Mouse (Mus musculus): ENCODE data around the gene Ggt7. TPM values are rescaled to one million over a fixed set of nuclear protein-coding genes. Genes with fewer than 3 reads are reported as not detected.
A peak's percentile ranks its signal among the peaks of the same experiment; 100 is the strongest.
"Not testable (repeated sequence)": the region's sequence is repeated elsewhere in the genome, so short reads cannot be mapped to it uniquely, and the experiment has no call there.

The Ggt7 gene
- total RNA-seq, 2 experiments from 2014 or later, result not detected

DNA sequence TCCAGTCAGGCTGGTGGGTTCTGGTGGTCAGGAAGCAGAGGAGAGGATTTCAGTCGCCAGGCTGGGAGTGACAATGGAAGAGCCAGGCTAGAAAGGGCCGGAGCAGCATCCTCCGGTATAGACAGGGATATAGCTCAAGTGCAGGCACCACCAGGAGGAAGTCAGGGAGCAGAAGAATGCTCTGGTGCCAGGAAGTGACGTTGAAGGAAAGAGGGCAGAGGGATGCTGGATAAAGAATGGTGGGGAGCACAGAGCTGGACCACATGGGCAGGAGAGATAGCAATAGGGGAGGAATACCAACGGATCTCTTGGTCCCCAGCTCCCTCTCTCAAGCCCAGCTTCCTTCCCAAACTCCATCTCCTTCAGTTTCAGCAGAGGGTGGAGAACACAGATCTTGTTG is 4.5 kb downstream of the Ggt7 start:
- no peak for ATAC-seq (replicated peaks; ENCODE audit: low FRiP score, low TSS enrichment, poor library complexity, severe bottlenecking)

DNA sequence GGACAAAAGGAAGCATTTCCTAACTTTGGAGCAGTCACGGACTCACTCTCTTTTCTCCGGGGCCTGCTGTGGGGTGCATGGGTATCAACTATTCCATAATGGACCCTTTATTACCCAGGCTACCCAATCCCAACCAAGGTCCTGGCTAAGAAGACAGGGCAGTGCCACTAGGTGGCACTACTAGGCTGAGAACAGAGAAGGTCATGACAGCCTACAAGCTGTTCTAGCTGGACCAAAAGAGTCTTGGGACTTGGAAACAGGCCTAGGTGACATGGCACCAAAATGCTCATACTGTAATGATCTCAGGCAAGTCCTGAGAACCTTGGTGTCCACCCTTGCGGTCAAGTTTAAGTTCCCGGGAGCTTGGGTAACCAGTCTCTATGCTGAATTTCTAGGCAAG is 5.6 kb downstream of the Ggt7 start:
- ATAC-seq (replicated peaks; ENCODE audit: low FRiP score, low TSS enrichment, poor library complexity, severe bottlenecking), result peak; percentile 56

GRCm38 (mm10) chr2:155507721-155508470 is 10.1 kb downstream of the Ggt7 start:
- ATAC-seq (replicated peaks; ENCODE audit: low FRiP score, low TSS enrichment, poor library complexity, severe bottlenecking), result no peak

DNA sequence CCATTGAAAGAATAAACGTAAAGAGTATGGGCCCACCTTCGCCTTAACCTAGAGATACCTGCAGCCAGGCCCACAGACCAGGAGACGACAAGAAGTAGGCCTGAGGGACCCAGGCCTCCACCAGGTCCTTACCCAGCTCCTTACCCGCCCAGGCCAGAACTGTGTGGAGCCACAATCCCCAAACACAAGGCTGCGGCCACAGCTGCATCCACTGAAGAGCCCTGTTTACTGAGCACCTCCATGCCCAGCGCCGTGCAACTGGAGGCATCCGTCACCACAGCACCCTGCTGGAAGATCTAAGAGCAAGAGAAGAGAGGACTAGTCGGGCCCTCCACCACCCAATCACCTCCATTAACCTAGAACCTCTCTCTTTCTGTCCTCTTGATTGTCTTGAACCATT is 12.2 kb downstream of the Ggt7 start:
- no peak for ATAC-seq (replicated peaks; ENCODE audit: low FRiP score, low TSS enrichment, poor library complexity, severe bottlenecking)

- ATAC-seq (replicated peaks; ENCODE audit: low FRiP score, low TSS enrichment, poor library complexity, severe bottlenecking), result no peak
Observed at GRCm38 (mm10) chr2:155504440-155505355, 13.3 kb downstream of the Ggt7 start.

GRCm38 (mm10) chr2:155502596-155502995 is 15.4 kb downstream of the Ggt7 start:
- no peak for ATAC-seq (replicated peaks; ENCODE audit: low FRiP score, low TSS enrichment, poor library complexity, severe bottlenecking)

DNA sequence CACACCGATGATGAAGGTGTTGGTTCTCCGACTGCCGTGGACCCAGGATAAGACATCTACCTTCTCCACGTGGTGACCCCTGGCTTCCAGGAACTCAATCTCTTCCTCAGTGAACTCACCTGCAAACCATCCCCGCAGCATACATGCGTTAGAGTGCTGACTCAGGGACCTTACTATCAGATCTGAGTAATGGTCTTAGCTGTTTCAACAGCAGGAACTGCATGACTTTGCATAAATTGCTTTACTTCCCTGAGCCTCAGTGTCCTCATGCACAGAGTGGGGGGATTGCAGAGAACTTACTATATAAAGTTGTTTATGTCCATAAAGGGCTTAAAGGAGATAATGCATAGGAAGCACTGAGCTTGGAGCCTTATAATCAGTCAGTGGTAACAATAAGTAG is 27.0 kb downstream of the Ggt7 start:
- no peak for ATAC-seq (replicated peaks; ENCODE audit: low FRiP score, low TSS enrichment, poor library complexity, severe bottlenecking)

DNA sequence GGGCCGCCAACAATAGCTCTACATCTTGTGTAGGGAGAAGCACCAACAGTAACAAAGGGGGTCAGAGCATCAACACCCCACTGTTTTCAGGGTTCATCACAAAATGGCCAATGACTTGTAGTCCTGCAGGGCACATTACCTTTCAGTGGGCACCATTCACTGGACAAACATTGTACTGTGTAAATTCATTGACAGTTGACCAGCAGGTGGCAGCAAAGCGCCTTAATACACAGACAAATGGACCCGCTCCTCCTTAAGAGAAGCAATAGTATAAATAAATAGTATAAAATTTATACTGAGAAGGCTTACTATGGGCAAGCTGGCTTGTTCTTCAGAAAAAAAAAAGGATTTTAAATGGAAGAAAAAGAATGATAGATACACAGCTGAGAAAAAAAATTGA is 36.0 kb downstream of the Ggt7 start:
- ATAC-seq (replicated peaks; ENCODE audit: low FRiP score, low TSS enrichment, poor library complexity, severe bottlenecking), result peak; percentile 71; the same call in 1 of the 2 replicates

- peak; percentile 78 for ATAC-seq (replicated peaks; ENCODE audit: low FRiP score, low TSS enrichment, poor library complexity, severe bottlenecking)
Observed at GRCm38 (mm10) chr2:155473570-155474088, 44.4 kb downstream of the Ggt7 start, which contains the start of gene Ncoa6. Gene Ncoa6 (minus strand): TSS chr2:155473894.

DNA sequence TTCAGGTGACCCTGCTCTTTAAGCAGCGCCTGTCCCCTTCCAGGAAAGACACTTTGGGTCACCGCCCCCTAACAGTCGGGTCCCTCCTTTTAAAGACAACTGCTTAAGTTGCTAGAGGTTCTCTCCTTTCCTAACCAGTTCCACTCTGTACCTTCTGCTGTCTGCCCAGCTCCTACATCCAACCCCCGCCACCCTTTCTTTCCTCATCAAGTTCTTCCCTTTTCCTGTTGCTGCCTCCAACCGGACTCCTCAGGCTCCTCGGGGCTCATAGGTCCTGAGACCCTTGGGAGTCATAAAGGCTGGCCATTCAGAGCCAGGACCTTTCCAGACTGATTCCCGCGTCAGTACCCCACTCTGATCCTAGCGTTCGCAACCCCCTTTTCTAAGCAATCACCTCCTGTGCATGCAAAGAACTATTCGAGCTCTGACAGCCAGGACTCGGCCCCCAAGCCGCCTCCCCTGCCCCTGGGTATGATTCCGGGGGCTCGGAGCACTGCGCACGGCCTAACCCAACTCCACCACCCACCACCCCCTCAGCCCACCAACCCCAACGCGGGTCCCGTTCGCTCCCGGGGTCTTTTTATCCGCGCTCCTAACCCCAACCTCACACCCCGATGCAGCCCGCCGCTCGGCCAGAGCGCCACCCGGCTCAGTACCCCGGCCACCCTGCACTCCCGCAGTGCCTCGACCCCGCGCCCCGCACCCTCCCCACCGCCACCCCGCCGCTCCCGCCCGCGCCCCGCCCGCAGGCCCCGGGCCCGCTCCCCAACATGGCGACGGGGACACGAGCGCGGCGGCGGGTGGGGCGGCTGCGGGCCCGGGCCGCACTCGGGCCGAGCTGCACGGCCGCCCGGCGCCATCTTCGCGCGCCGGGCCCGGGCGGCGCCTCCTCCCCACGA is 45.1 kb downstream of the Ggt7 start:
- peak; percentile 20; the same call in 1 of the 2 replicates for ATAC-seq (replicated peaks; ENCODE audit: low FRiP score, low TSS enrichment, poor library complexity, severe bottlenecking)

- peak; percentile 71 for ATAC-seq (replicated peaks; ENCODE audit: low FRiP score, low TSS enrichment, poor library complexity, severe bottlenecking)
Observed at GRCm38 (mm10) chr2:155466861-155467260, 51.2 kb downstream of the Ggt7 start.

DNA sequence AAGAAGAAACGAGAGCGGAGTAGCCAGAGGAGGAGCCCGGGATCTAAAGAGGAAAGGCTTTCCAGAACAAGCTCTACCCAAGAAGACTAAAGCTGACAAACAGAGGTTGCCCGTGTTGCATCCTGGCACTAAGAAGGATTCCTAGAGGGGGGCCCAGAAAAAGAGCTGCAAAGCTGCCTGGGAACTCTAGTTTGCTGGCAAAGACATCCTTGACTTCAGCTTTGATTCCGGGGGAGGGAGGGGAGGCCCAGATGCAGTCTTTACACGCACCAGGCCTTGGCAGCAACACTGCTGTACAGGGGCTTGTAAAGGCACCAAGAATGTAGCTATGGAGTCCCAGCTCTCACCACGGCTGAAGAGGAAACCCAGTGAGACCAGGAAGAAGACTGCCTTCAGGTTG is 64.4 kb downstream of the Ggt7 start:
- ATAC-seq (replicated peaks; ENCODE audit: low FRiP score, low TSS enrichment, poor library complexity, severe bottlenecking), result no peak

GRCm38 (mm10) chr2:155451256-155451655 is 66.8 kb downstream of the Ggt7 start:
- no peak for ATAC-seq (replicated peaks; ENCODE audit: low FRiP score, low TSS enrichment, poor library complexity, severe bottlenecking)

DNA sequence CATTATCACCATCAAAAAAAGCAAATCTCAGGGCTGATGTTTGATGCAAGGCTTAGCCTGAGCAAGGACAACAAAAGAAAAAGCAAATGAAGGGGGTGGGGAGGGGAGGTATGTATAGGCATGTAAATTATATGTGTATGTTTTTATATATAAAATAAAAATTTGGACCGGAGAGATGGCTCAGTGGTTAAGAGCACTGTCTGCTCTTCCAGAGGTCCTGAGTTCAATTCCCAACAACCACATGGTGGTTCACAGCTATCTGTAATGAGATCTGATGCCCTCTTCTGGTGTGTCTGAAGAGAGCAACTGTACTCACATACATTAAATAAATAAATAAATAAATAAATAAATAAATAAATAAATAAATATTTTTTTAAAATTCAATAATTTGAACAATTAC is 70.1 kb downstream of the Ggt7 start:
- ATAC-seq (replicated peaks; ENCODE audit: low FRiP score, low TSS enrichment, poor library complexity, severe bottlenecking), result not testable (repeated sequence)

DNA sequence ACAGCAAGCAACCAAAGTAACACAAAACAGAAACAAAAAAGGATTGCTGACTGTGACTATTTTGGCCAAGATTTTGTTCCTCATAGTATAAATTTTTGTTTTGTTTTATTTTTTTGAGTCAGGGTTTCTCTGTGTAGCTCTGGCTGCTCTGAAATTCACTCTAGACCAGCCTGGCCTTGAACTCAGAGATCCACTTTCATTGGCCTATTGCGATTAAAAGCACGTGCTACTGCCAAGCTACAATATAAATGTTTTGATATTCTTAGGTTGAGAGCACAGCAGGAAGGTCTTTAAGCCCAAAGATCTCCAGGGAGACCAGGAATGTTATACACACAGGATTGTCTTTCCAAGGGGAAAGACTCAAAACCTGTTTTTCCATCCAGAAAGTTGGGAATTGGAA is 74.6 kb downstream of the Ggt7 start:
- ATAC-seq (replicated peaks; ENCODE audit: low FRiP score, low TSS enrichment, poor library complexity, severe bottlenecking), result no peak

DNA sequence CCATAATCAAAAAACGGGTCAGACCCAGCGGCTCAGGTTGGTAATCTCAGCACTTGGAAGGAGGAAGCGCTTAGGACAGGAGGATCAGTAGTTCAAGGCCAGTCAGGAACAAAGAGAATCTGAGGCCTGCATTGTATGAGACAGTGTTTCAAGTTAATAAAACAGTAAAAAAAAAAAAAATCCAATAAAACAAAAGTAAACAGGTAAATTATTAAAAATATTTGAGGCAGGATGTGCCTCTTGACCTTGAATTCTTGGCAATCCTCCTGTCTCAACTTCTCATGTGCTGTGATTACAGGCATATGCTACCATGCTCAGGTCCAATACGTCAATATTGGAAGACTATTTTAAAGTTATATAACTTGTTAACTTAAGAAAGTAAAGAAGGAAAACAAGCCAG is 75.1 kb downstream of the Ggt7 start:
- ATAC-seq (replicated peaks; ENCODE audit: low FRiP score, low TSS enrichment, poor library complexity, severe bottlenecking), result no peak

All from megakaryocyte-erythroid progenitor cell, adult 5-6 weeks (primary cell).